Mouse (Mus musculus): Measurements from ENCODE around the gene Hist1h1e. TPM values are rescaled to one million over a fixed set of nuclear protein-coding genes. Genes with fewer than 3 reads are reported as not detected.

Gene Hist1h1e
- polyA plus RNA-seq, 1 experiment from 2014 or later = 9.1 TPM

GRCm38 (mm10) chr13:23609844-23610243 lies 12.5 kb downstream of the Hist1h1e start:
- ATAC-seq (ENCODE audit: low FRiP score, low TSS enrichment) (no peak), DNase-seq (ENCODE audit: low spot score) (no peak)
- Histone ChIP-seq H3K9ac (ENCODE audit: low read length) (no peak overlapping the region), H3K4me2 (replicated peaks; ENCODE audit: low read depth) (no peak overlapping the region), H3K9me3 (ENCODE audit: control insufficient read depth, low read length) (no peaks in the 10 kb centered on the region), H3K27me3 (ENCODE audit: control insufficient read depth, insufficient read depth, low read length) (no peaks in the 10 kb centered on the region), H3K4me3 (ENCODE audit: low read depth, low read length) (no peak overlapping the region), H3K27ac (replicated peaks) (no peak overlapping the region), H3K4me1 (replicated peaks; ENCODE audit: control insufficient read depth, insufficient read depth) (no peaks in the 10 kb centered on the region), H3K36me3 (ENCODE audit: control insufficient read depth, insufficient read depth, low read length) (no peaks in the 10 kb centered on the region)
- TF ChIP-seq EP300 (optimal IDR thresholded peaks at IDR 0.05) = no peak
- no peak for TF ChIP-seq CTCF (IDR thresholded peaks at IDR 0.05; ENCODE audit: low read depth)

- Histone ChIP-seq H3K4me2 (replicated peaks; ENCODE audit: low read depth) (no peak overlapping the region), H3K4me3 (ENCODE audit: low read depth, low read length) (no peak overlapping the region), H3K4me1 (replicated peaks; ENCODE audit: control insufficient read depth, insufficient read depth) (no peaks in the 10 kb centered on the region), H3K27me3 (ENCODE audit: control insufficient read depth, insufficient read depth, low read length) (no peaks in the 10 kb centered on the region), H3K9me3 (ENCODE audit: control insufficient read depth, low read length) (no peaks in the 10 kb centered on the region), H3K9ac (ENCODE audit: low read length) (no peak overlapping the region), H3K36me3 (ENCODE audit: control insufficient read depth, insufficient read depth, low read length) (no peaks in the 10 kb centered on the region), H3K27ac (replicated peaks) (no peak overlapping the region)
- ATAC-seq (ENCODE audit: low FRiP score, low TSS enrichment) = no peak
- no peak for DNase-seq (ENCODE audit: low spot score)
- TF ChIP-seq CTCF (IDR thresholded peaks at IDR 0.05; ENCODE audit: low read depth) (no peak), EP300 (optimal IDR thresholded peaks at IDR 0.05) (no peak)
- WGBS = 77% methylated on average over 4 of the region's 4 CpGs
These were observed 13.1 kb downstream of the Hist1h1e start for GRCm38 (mm10) chr13:23609209-23609608.

GRCm38 (mm10) chr13:23605052-23605451 lies 17.3 kb downstream of the Hist1h1e start:
- Histone ChIP-seq H3K27me3 (ENCODE audit: control insufficient read depth, insufficient read depth, low read length) (no peaks in the 10 kb centered on the region), H3K4me2 (replicated peaks; ENCODE audit: low read depth) (no peak overlapping the region), H3K9me3 (ENCODE audit: control insufficient read depth, low read length) (no peaks in the 10 kb centered on the region), H3K27ac (replicated peaks) (no peak overlapping the region), H3K4me3 (ENCODE audit: low read depth, low read length) (no peak overlapping the region), H3K9ac (ENCODE audit: low read length) (no peak overlapping the region), H3K36me3 (ENCODE audit: control insufficient read depth, insufficient read depth, low read length) (no peaks in the 10 kb centered on the region), H3K4me1 (replicated peaks; ENCODE audit: control insufficient read depth, insufficient read depth) (no peaks in the 10 kb centered on the region)
- ATAC-seq (ENCODE audit: low FRiP score, low TSS enrichment) = no peak
- 85% methylated on average over 3 of the region's 3 CpGs for WGBS
- DNase-seq (ENCODE audit: low spot score) = no peak
- TF ChIP-seq CTCF (IDR thresholded peaks at IDR 0.05; ENCODE audit: low read depth) = no peak
- no peak for TF ChIP-seq EP300 (optimal IDR thresholded peaks at IDR 0.05)

DNA sequence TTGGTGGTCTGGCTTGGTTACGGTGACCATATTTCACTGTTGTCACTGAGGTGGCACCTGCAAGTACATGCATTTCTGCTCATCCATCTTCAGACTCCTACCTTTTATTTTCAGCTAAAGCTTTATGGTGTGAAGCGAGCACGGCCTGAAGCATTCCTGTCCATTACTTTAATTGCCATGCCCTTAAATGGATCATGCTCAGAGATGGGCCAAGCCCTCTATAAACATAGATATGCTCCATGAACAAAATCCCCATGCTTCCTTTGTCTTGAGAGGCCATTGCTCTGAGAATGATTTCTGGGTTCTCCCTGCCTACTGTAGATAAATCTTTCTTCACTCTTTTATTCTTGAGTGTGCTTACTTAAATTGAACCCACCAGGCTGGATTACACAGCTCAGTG lies 17.9 kb downstream of the Hist1h1e start:
- no peak for ATAC-seq (ENCODE audit: low FRiP score, low TSS enrichment)

DNA sequence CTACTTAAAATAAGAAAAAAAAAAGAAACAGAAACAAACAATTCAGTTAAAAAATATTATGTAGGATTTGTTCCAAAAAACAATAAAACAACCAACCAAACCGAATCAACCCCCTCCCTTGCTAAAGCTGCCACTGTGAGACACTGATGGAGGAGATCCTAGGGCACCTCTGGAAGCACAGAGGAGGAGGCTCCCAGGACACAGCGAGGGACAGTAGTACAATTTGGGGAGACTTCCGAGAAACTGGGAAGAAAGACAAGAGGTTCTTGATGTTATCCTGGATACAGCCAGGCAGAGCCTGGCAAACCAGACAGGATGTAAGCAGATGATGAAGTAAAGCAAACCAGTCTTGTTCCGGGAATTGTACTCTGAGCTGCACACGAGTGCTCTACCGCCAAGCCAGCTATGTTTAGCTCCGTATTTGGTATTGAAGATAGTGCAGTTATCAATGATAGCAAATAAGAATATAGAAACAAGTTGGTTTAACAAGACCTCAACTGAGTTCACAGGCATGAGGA lies 19.1 kb downstream of the Hist1h1e start:
- no peak for DNase-seq (ENCODE audit: low spot score)
- Histone ChIP-seq H3K9ac (ENCODE audit: low read length) (no peak overlapping the region), H3K4me2 (replicated peaks; ENCODE audit: low read depth) (no peak overlapping the region), H3K36me3 (ENCODE audit: control insufficient read depth, insufficient read depth, low read length) (no peaks in the 10 kb centered on the region), H3K4me1 (replicated peaks; ENCODE audit: control insufficient read depth, insufficient read depth) (no peaks in the 10 kb centered on the region), H3K4me3 (ENCODE audit: low read depth, low read length) (no peak overlapping the region), H3K27me3 (ENCODE audit: control insufficient read depth, insufficient read depth, low read length) (no peaks in the 10 kb centered on the region), H3K9me3 (ENCODE audit: control insufficient read depth, low read length) (no peaks in the 10 kb centered on the region), H3K27ac (replicated peaks) (no peak overlapping the region)
- no peak for ATAC-seq (ENCODE audit: low FRiP score, low TSS enrichment)
- 59% methylated on average over 7 of the region's 7 CpGs for WGBS
- TF ChIP-seq CTCF (IDR thresholded peaks at IDR 0.05; ENCODE audit: low read depth) = no peak
- no peak for TF ChIP-seq EP300 (optimal IDR thresholded peaks at IDR 0.05)

More for the DNA sequence above, 17.9 kb downstream of the Hist1h1e start:
- Histone ChIP-seq H3K4me1 (replicated peaks; ENCODE audit: control insufficient read depth, insufficient read depth) (no peaks in the 10 kb centered on the region), H3K9ac (ENCODE audit: low read length) (no peak overlapping the region), H3K4me3 (ENCODE audit: low read depth, low read length) (no peak overlapping the region), H3K4me2 (replicated peaks; ENCODE audit: low read depth) (no peak overlapping the region), H3K36me3 (ENCODE audit: control insufficient read depth, insufficient read depth, low read length) (no peaks in the 10 kb centered on the region), H3K27me3 (ENCODE audit: control insufficient read depth, insufficient read depth, low read length) (no peaks in the 10 kb centered on the region), H3K27ac (replicated peaks) (no peak overlapping the region), H3K9me3 (ENCODE audit: control insufficient read depth, low read length) (no peaks in the 10 kb centered on the region)
- DNase-seq (ENCODE audit: low spot score) = no peak
- no peak for TF ChIP-seq CTCF (IDR thresholded peaks at IDR 0.05; ENCODE audit: low read depth)
- TF ChIP-seq EP300 (optimal IDR thresholded peaks at IDR 0.05) = no peak
- WGBS = 60% methylated on average over 3 of the region's 3 CpGs

DNA sequence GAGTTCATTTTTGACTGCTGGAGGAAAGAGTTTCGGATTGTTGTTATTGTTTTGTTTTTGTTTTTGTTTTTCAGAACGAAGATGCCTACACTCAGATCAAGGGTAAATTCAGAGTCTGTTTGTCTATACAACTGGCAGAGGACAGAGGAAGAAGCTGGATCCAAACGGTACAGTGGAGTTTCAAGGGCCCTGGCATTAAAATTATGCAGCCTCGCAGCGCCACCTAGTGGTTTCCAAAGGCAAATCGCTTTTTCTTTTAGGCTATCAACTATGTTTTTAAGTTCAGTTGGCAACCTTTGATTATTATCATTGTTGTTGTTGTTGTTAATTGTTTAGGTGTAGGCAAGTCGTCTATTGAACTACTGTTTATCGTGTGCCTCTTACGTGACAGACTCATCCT lies 24.4 kb downstream of the Hist1h1e start:
- H3K27me3 ChIP-seq (ENCODE audit: control insufficient read depth, insufficient read depth, low read length) = no peaks in the 10 kb centered on the region
- no peaks in the 10 kb centered on the region for H3K4me1 ChIP-seq (replicated peaks; ENCODE audit: control insufficient read depth, insufficient read depth)
- 0 out of 2 replicates have a peak, but pooled peaks have one; percentile 57 for ATAC-seq (ENCODE audit: low FRiP score, low TSS enrichment)
- peak; percentile 82 for DNase-seq (ENCODE audit: low spot score)
- WGBS = 6% methylated on average over 9 of the region's 9 CpGs
- no peak overlapping the region for H3K9ac ChIP-seq (ENCODE audit: low read length)
- TF ChIP-seq CTCF (IDR thresholded peaks at IDR 0.05; ENCODE audit: low read depth) (peak; percentile 92), EP300 (optimal IDR thresholded peaks at IDR 0.05) (no peak)
- no peak overlapping the region for H3K4me2 ChIP-seq (replicated peaks; ENCODE audit: low read depth)
- no peak overlapping the region for H3K4me3 ChIP-seq (ENCODE audit: low read depth, low read length)
- H3K27ac ChIP-seq (replicated peaks) = no peak overlapping the region
- H3K9me3 ChIP-seq (ENCODE audit: control insufficient read depth, low read length) = no peaks in the 10 kb centered on the region
- no peaks in the 10 kb centered on the region for H3K36me3 ChIP-seq (ENCODE audit: control insufficient read depth, insufficient read depth, low read length)

Data from stomach, postnatal 0 days (tissue).